19 mouse cellular contexts compared by ENCODE assay signal in genomic region chr9:51978545-51979259, GRCm38 (mm10). TPM values are rescaled to one million over a fixed set of nuclear protein-coding genes. Genes with fewer than 3 reads are reported as not detected.
DNase-seq lines count a peak whose midpoint lies in the region; ATAC-seq lines count a peak whose summit lies in the region.
"Had no signal": no experiment of that assay in that cellular context is flagged by ENCODE, and none has a peak within 500 bp of the region (broad histone marks: within the 10 kb centered on the region; RNA-seq: fewer than 3 reads in every experiment).

No protein-coding gene starts in this region.

- H3K27me3 ChIP-seq in heart, embryonic 11.5 days (ENCODE audit: control insufficient read depth, insufficient read depth, low read length): no peaks in the 10 kb centered on the region
- H3K27me3 ChIP-seq: embryonic facial prominence, embryonic 12.5 days; heart, embryonic 12.5 days; liver, embryonic 15.5 days had no signal

- WGBS in heart, embryonic 11.5 days (ENCODE audit: insufficient replicate concordance): 90% methylated on average over 6 of the region's 6 CpGs

- intact Hi-C loops in heart, postnatal 36 days (cut with DNase I): loop anchor here (5.0 kb wide), 1 partner anchor 309 kb away; no protein-coding TSS in a partner anchor

- H3K4me3 ChIP-seq in heart, embryonic 11.5 days (ENCODE audit: low read depth, low read length): no peak overlapping the region
- H3K4me3 ChIP-seq: embryonic facial prominence, embryonic 12.5 days; heart, embryonic 12.5 days; left cerebral cortex, adult 2 months; liver, embryonic 15.5 days had no signal

- no peak overlapping the region for H3K9ac ChIP-seq in heart, embryonic 11.5 days (ENCODE audit: low read depth, low read length)
- H3K9ac ChIP-seq: embryonic facial prominence, embryonic 12.5 days; heart, embryonic 12.5 days; hindbrain, embryonic 14.5 days; liver, embryonic 15.5 days had no signal

- H3K9me3 ChIP-seq in heart, embryonic 11.5 days (replicated peaks; ENCODE audit: control insufficient read depth, low read length): no peaks in the 10 kb centered on the region
- H3K9me3 ChIP-seq: embryonic facial prominence, embryonic 12.5 days; heart, embryonic 12.5 days; liver, embryonic 15.5 days had no signal

- 0 out of 2 replicates have a peak, but pooled peaks cover 4% of the 10 kb centered on the region for H3K4me1 ChIP-seq in heart, embryonic 11.5 days (ENCODE audit: control insufficient read depth, insufficient read depth, low read length)
- H3K4me1 ChIP-seq: embryonic facial prominence, embryonic 12.5 days; liver, embryonic 15.5 days had no signal

- 0 out of 2 replicates have a peak, but pooled peaks have one; percentile 39 for ATAC-seq in erythroblast, adult 5-6 weeks (replicated peaks; ENCODE audit: low FRiP score, poor library complexity, severe bottlenecking)
- no peak for ATAC-seq in inflammation-experienced regulatory T-cells, adult 6 months
- no peak for ATAC-seq in heart, embryonic 11.5 days (replicated peaks; ENCODE audit: insufficient number of reproducible peaks, low FRiP score, low TSS enrichment)
- ATAC-seq: midbrain, embryonic 16.5 days had no signal

- no peak overlapping the region for H3K27ac ChIP-seq in heart, embryonic 11.5 days (ENCODE audit: low read depth, low read length)
- H3K27ac ChIP-seq: embryonic facial prominence, embryonic 12.5 days; hindbrain, embryonic 14.5 days; kidney, postnatal 0 days; left cerebral cortex, adult 2 months; liver, embryonic 15.5 days had no signal

- no peak overlapping the region for H3K4me2 ChIP-seq in heart, embryonic 11.5 days
- H3K4me2 ChIP-seq: embryonic facial prominence, embryonic 12.5 days; heart, embryonic 12.5 days; hindbrain, embryonic 14.5 days; liver, embryonic 15.5 days had no signal

- H3K36me3 ChIP-seq in heart, embryonic 11.5 days (ENCODE audit: control insufficient read depth, insufficient read depth, low read length): no peaks in the 10 kb centered on the region
- H3K36me3 ChIP-seq: embryonic facial prominence, embryonic 12.5 days; heart, embryonic 12.5 days; liver, embryonic 15.5 days had no signal

- DNase-seq in heart, adult 11 months: peak; percentile 85
- no peak for DNase-seq in heart, postnatal 36 days
- DNase-seq in A20 (ENCODE audit: low read depth, low spot score) (peak; percentile 6), ES-CJ7 (ENCODE audit: low read depth, low spot score) (peak; percentile 89)
- no peak for DNase-seq in gastrocnemius, postnatal 4 days (ENCODE audit: low spot score in 2 of 2)
- DNase-seq: adrenal gland, adult 2 months; cerebellum, adult 9-10 months; kidney, adult 11 months; lung, postnatal 10 days had no signal

RNA-seq across cellular contexts. Expression of gene Fdx1, which starts 15.3 kb away (rescaled TPM):
- total RNA-seq in heart, postnatal 36 days (2021): 100 to 1,000 TPM; 100 to 123 TPM
- 2.3 TPM in 1 of 2 replicates, not detected in the other for total RNA-seq in erythroblast, adult 5-6 weeks (2015; ENCODE audit: low replicate concordance)
- total RNA-seq in erythroblast, adult 5-6 weeks (2017; ENCODE audit: low replicate concordance): 1.1 and 1.7 TPM in 2 replicates
- 10 to 100 TPM in 2 of 3 experiments, 1 to 10 TPM in 1; 3.6 to 13.9 (median 11.5) TPM for polyA plus RNA-seq in inflammation-experienced regulatory T-cells, adult 6 months (2017; shearing (Covaris generic))
- 10 to 100 TPM; 40.8 to 41.2 TPM for total RNA-seq in gastrocnemius, postnatal 4 days (2021)
- polyA plus RNA-seq in heart, embryonic 11.5 days (2014; fragmentation: Nextera tagmentation; extraction: Ambion mirVana): 82.5 and 84.3 TPM in 2 replicates

Comparison
In these comparisons a context has a peak if more than half of its experiments do, and no peak if none do; other contexts are left out.
1. DNase-seq: peak in heart, adult 11 months (single experiment), A20 (single experiment) and ES-CJ7 (single experiment); none in heart, postnatal 36 days (0 of 2) and gastrocnemius, postnatal 4 days (0 of 2).
2. RNA of gene Fdx1, which starts 15.3 kb away (total RNA-seq): 100 to 123 TPM in heart, postnatal 36 days and 40.8 to 41.2 TPM in gastrocnemius, postnatal 4 days; 1.1 to 2.3 TPM in erythroblast, adult 5-6 weeks; every median in the first group is over 10 times any median in the second.